Mouse (Mus musculus): ENCODE results near the gene Jak1. TPM values are rescaled to one million over a fixed set of nuclear protein-coding genes. Genes with fewer than 3 reads are reported as not detected.

The Jak1 gene
- polyA plus RNA-seq, 1 experiment: 55.9 TPM

GRCm38 (mm10) chr4:101254606-101255349, 10.3 kb downstream of the Jak1 start:
- TF ChIP-seq POLR2A (IDR thresholded peaks at IDR 0.05; ENCODE audit: insufficient read depth, low read length) (no peak), CTCF (IDR thresholded peaks at IDR 0.05; ENCODE audit: low read depth, low read length) (no peak), EP300 (IDR thresholded peaks at IDR 0.05; ENCODE audit: insufficient read depth, low read depth, low read length) (no peak)
- Histone ChIP-seq H3K36me3 (ENCODE audit: control insufficient read depth, insufficient read depth, low read length, poor library complexity, severe bottlenecking) (no peaks in the 10 kb centered on the region), H3K4me1 (ENCODE audit: control insufficient read depth, insufficient read depth, low read length) (no peaks in the 10 kb centered on the region), H3K27me3 (ENCODE audit: control insufficient read depth, insufficient read depth, low read length, poor library complexity, severe bottlenecking) (no peaks in the 10 kb centered on the region), H3K9ac (ENCODE audit: low read depth, poor library complexity, severe bottlenecking) (no peak overlapping the region), H3K4me3 (ENCODE audit: low read depth, low read length) (no peak overlapping the region), H3K9me3 (replicated peaks; ENCODE audit: control insufficient read depth, insufficient read depth, low read length, poor library complexity, severe bottlenecking) (no peaks in the 10 kb centered on the region), H3K27ac (ENCODE audit: insufficient read depth, low read length) (no peak overlapping the region)

- H3K9me3 ChIP-seq (replicated peaks; ENCODE audit: control insufficient read depth, insufficient read depth, low read length, poor library complexity, severe bottlenecking): no peaks in the 10 kb centered on the region
- TF ChIP-seq EP300 (IDR thresholded peaks at IDR 0.05; ENCODE audit: insufficient read depth, low read depth, low read length): no peak
- TF ChIP-seq CTCF (IDR thresholded peaks at IDR 0.05; ENCODE audit: low read depth, low read length): no peak
- TF ChIP-seq POLR2A (IDR thresholded peaks at IDR 0.05; ENCODE audit: insufficient read depth, low read length): no peak
- H3K4me1 ChIP-seq (ENCODE audit: control insufficient read depth, insufficient read depth, low read length): no peaks in the 10 kb centered on the region
- H3K27ac ChIP-seq (ENCODE audit: insufficient read depth, low read length): no peak overlapping the region
- H3K4me3 ChIP-seq (ENCODE audit: low read depth, low read length): no peak overlapping the region
- H3K9ac ChIP-seq (ENCODE audit: low read depth, poor library complexity, severe bottlenecking): no peak overlapping the region
- no peaks in the 10 kb centered on the region for H3K27me3 ChIP-seq (ENCODE audit: control insufficient read depth, insufficient read depth, low read length, poor library complexity, severe bottlenecking)
- H3K36me3 ChIP-seq (ENCODE audit: control insufficient read depth, insufficient read depth, low read length, poor library complexity, severe bottlenecking): no peaks in the 10 kb centered on the region
Observed at GRCm38 (mm10) chr4:101254015-101254414, 11.1 kb downstream of the Jak1 start.

- Histone ChIP-seq H3K4me3 (ENCODE audit: low read depth, low read length) (no peak overlapping the region), H3K9me3 (replicated peaks; ENCODE audit: control insufficient read depth, insufficient read depth, low read length, poor library complexity, severe bottlenecking) (no peaks in the 10 kb centered on the region), H3K27ac (ENCODE audit: insufficient read depth, low read length) (no peak overlapping the region), H3K27me3 (ENCODE audit: control insufficient read depth, insufficient read depth, low read length, poor library complexity, severe bottlenecking) (no peaks in the 10 kb centered on the region), H3K4me1 (ENCODE audit: control insufficient read depth, insufficient read depth, low read length) (no peaks in the 10 kb centered on the region), H3K36me3 (ENCODE audit: control insufficient read depth, insufficient read depth, low read length, poor library complexity, severe bottlenecking) (no peaks in the 10 kb centered on the region), H3K9ac (ENCODE audit: low read depth, poor library complexity, severe bottlenecking) (no peak overlapping the region)
- TF ChIP-seq CTCF (IDR thresholded peaks at IDR 0.05; ENCODE audit: low read depth, low read length): no peak
- no peak for TF ChIP-seq EP300 (IDR thresholded peaks at IDR 0.05; ENCODE audit: insufficient read depth, low read depth, low read length)
- TF ChIP-seq POLR2A (IDR thresholded peaks at IDR 0.05; ENCODE audit: insufficient read depth, low read length): no peak
Observed at GRCm38 (mm10) chr4:101252781-101253622, 12.1 kb downstream of the Jak1 start.

GRCm38 (mm10) chr4:101252016-101252415, 13.1 kb downstream of the Jak1 start:
- Histone ChIP-seq H3K4me3 (ENCODE audit: low read depth, low read length) (no peak overlapping the region), H3K36me3 (ENCODE audit: control insufficient read depth, insufficient read depth, low read length, poor library complexity, severe bottlenecking) (no peaks in the 10 kb centered on the region), H3K27ac (ENCODE audit: insufficient read depth, low read length) (no peak overlapping the region), H3K9ac (ENCODE audit: low read depth, poor library complexity, severe bottlenecking) (no peak overlapping the region), H3K9me3 (replicated peaks; ENCODE audit: control insufficient read depth, insufficient read depth, low read length, poor library complexity, severe bottlenecking) (no peaks in the 10 kb centered on the region), H3K27me3 (ENCODE audit: control insufficient read depth, insufficient read depth, low read length, poor library complexity, severe bottlenecking) (no peaks in the 10 kb centered on the region), H3K4me1 (ENCODE audit: control insufficient read depth, insufficient read depth, low read length) (no peaks in the 10 kb centered on the region)
- TF ChIP-seq EP300 (IDR thresholded peaks at IDR 0.05; ENCODE audit: insufficient read depth, low read depth, low read length): no peak
- no peak for TF ChIP-seq POLR2A (IDR thresholded peaks at IDR 0.05; ENCODE audit: insufficient read depth, low read length)
- TF ChIP-seq CTCF (IDR thresholded peaks at IDR 0.05; ENCODE audit: low read depth, low read length): no peak

- no peaks in the 10 kb centered on the region for H3K27me3 ChIP-seq (ENCODE audit: control insufficient read depth, insufficient read depth, low read length, poor library complexity, severe bottlenecking)
- H3K27ac ChIP-seq (ENCODE audit: insufficient read depth, low read length): no peak overlapping the region
- H3K4me1 ChIP-seq (ENCODE audit: control insufficient read depth, insufficient read depth, low read length): no peaks in the 10 kb centered on the region
- no peaks in the 10 kb centered on the region for H3K9me3 ChIP-seq (replicated peaks; ENCODE audit: control insufficient read depth, insufficient read depth, low read length, poor library complexity, severe bottlenecking)
- H3K4me3 ChIP-seq (ENCODE audit: low read depth, low read length): no peak overlapping the region
- TF ChIP-seq POLR2A (IDR thresholded peaks at IDR 0.05; ENCODE audit: insufficient read depth, low read length): no peak
- no peak for TF ChIP-seq EP300 (IDR thresholded peaks at IDR 0.05; ENCODE audit: insufficient read depth, low read depth, low read length)
- no peak for TF ChIP-seq CTCF (IDR thresholded peaks at IDR 0.05; ENCODE audit: low read depth, low read length)
- H3K36me3 ChIP-seq (ENCODE audit: control insufficient read depth, insufficient read depth, low read length, poor library complexity, severe bottlenecking): no peaks in the 10 kb centered on the region
- no peak overlapping the region for H3K9ac ChIP-seq (ENCODE audit: low read depth, poor library complexity, severe bottlenecking)
Observed at GRCm38 (mm10) chr4:101249977-101250743, 14.9 kb downstream of the Jak1 start.
